Mouse (Mus musculus) lung, embryonic 14.5 days (tissue): ENCODE results near the gene Rad54l2. TPM values are rescaled to one million over a fixed set of nuclear protein-coding genes. Genes with fewer than 3 reads are reported as not detected.

Source experiments
- ATAC-seq: fragments of 200-750 bp; cut with Nextera tagmentation; 2 replicates; pipeline ENCODE4 v1.8.0; 2017; ENCODE audit warnings: mild to moderate bottlenecking, moderate TSS enrichment, moderate library complexity; ENCODE audit not compliant: insufficient read depth
- DNase-seq: peaks from one replicate; pipeline ENCODE4 v3.0.0-alpha.2; 2015
- H3K27ac ChIP-seq: fragments of 300-500 bp; sonication (generic); 2 replicates; pipeline ENCODE4 v1.5.1; 2014; ENCODE audit warnings: low read depth, mild to moderate bottlenecking, moderate library complexity
- H3K27me3 ChIP-seq: fragments of 300-500 bp; sonication (generic); 2 replicates; pipeline ENCODE4 v1.6.1; 2014; ENCODE audit warnings: low read length, control low read depth; ENCODE audit not compliant: insufficient read depth
- H3K36me3 ChIP-seq: fragments of 300-500 bp; sonication (generic); 2 replicates; pipeline ENCODE4 v1.6.1; 2014; ENCODE audit warnings: control low read depth; ENCODE audit not compliant: insufficient read depth
- H3K4me1 ChIP-seq: fragments of 300-500 bp; sonication (generic); 2 replicates; pipeline ENCODE4 v1.6.1; 2014; ENCODE audit warnings: antibody characterized with exemption, control low read depth; ENCODE audit not compliant: insufficient read depth
- H3K4me2 ChIP-seq: fragments of 300-500 bp; sonication (generic); 2 replicates; pipeline ENCODE4 v1.6.1; 2014; ENCODE audit warnings: mild to moderate bottlenecking
- H3K4me3 ChIP-seq: fragments of 300-500 bp; sonication (generic); 2 replicates; pipeline ENCODE4 v1.5.1; 2014; ENCODE audit warnings: low read depth, low read length
- H3K9ac ChIP-seq: fragments of 300-500 bp; sonication (generic); 2 replicates; pipeline ENCODE4 v1.6.1; 2014
- H3K9me3 ChIP-seq: fragments of 300-500 bp; sonication (generic); 2 replicates; pipeline ENCODE4 v1.6.1; 2016; ENCODE audit warnings: low read depth, low read length, control low read depth
- CTCF ChIP-seq: IDR thresholded peaks from 2 replicates; pipeline ENCODE4 v1.5.1; 2016; ENCODE audit warnings: antibody characterized with exemption, low read depth
- WGBS: fragments of 180-500 bp; shearing (Covaris S2); extraction: QIAGEN DNeasy Blood & Tissue Kit; methylation state at CpG from one replicate; pipeline ENCODE4 v1.1.7; 2014; 5-methylcytosine and 5-hydroxymethylcytosine counted together
- polyA plus RNA-seq: library from polyadenylated mRNA; unstranded; fragments of >200 nt; fragmentation: Nextera tagmentation; extraction: Ambion mirVana; gene quantifications from 2 replicates; pipeline ENCODE4 v1.2.1, GENCODE M21; 2014

The Rad54l2 gene
- polyA plus RNA-seq, 1 experiment from 2014 or later, result 5.7 TPM

- Histone ChIP-seq H3K36me3 (peaks cover 11% of the 10 kb centered on the region; the same call in 1 of the 2 replicates), H3K9ac (no peak overlapping the region), H3K9me3 (no peaks in the 10 kb centered on the region), H3K27ac (no peak overlapping the region), H3K4me3 (no peak overlapping the region), H3K4me2 (no peak overlapping the region), H3K27me3 (no peaks in the 10 kb centered on the region), H3K4me1 (no peaks in the 10 kb centered on the region)
- WGBS, result 92% methylated on average over 2 of the region's 2 CpGs
- DNase-seq (no peak), ATAC-seq (no peak)
- TF ChIP-seq CTCF, result no peak
Measured at GRCm38 (mm10) chr9:106725435-106725834, 63.6 kb downstream of the Rad54l2 start.

- Histone ChIP-seq H3K27ac (no peak overlapping the region), H3K4me2 (no peak overlapping the region), H3K4me1 (no peaks in the 10 kb centered on the region), H3K36me3 (peaks cover 17% of the 10 kb centered on the region; the same call in 1 of the 2 replicates), H3K27me3 (no peaks in the 10 kb centered on the region), H3K4me3 (no peak overlapping the region), H3K9ac (no peak overlapping the region), H3K9me3 (no peaks in the 10 kb centered on the region)
- no peak for TF ChIP-seq CTCF
- 89% methylated on average over 1 of the region's 1 CpGs for WGBS
- ATAC-seq, result no peak
- DNase-seq, result no peak
Measured at GRCm38 (mm10) chr9:106724864-106725263, 64.1 kb downstream of the Rad54l2 start.

GRCm38 (mm10) chr9:106716729-106717128 lies 72.3 kb downstream of the Rad54l2 start:
- Histone ChIP-seq H3K4me1 (no peaks in the 10 kb centered on the region), H3K27ac (no peak overlapping the region), H3K36me3 (peaks cover 67% of the 10 kb centered on the region), H3K4me3 (no peak overlapping the region), H3K27me3 (no peaks in the 10 kb centered on the region), H3K9ac (no peak overlapping the region), H3K9me3 (no peaks in the 10 kb centered on the region), H3K4me2 (no peak overlapping the region)
- 90% methylated on average over 4 of the region's 4 CpGs for WGBS
- DNase-seq (no peak), ATAC-seq (no peak)
- no peak for TF ChIP-seq CTCF

- ATAC-seq, result no peak
- 91% methylated on average over 2 of the region's 2 CpGs for WGBS
Measured at GRCm38 (mm10) chr9:106716232-106716631, 72.8 kb downstream of the Rad54l2 start.

DNA sequence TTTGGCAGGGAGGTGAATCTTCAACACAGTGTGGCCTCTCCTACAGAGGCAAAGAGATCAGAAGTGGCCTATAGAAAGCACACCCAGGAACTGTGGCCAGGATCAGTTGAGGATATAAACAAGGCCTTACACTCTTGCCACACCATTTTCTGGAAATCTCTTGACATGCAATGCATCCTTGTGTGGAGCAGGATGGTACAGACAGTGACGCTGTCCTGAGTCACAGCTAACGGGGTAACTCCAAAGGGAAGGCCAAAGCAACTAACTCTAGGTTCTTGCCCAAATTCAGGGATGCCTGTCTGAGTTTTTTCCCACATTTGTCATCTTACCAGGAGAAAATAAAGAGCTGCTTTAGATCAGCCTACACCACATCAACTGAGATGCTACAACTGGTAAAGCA lies 76.5 kb downstream of the Rad54l2 start:
- ATAC-seq, result no peak
- Histone ChIP-seq H3K27me3 (no peaks in the 10 kb centered on the region), H3K4me3 (no peak overlapping the region), H3K9ac (no peak overlapping the region), H3K27ac (no peak overlapping the region), H3K4me2 (no peak overlapping the region), H3K9me3 (no peaks in the 10 kb centered on the region), H3K4me1 (no peaks in the 10 kb centered on the region), H3K36me3 (peaks cover 70% of the 10 kb centered on the region)
- TF ChIP-seq CTCF, result no peak
- DNase-seq, result no peak
- 84% methylated on average over 2 of the region's 2 CpGs for WGBS

More at GRCm38 (mm10) chr9:106716232-106716631, 72.8 kb downstream of the Rad54l2 start:
- TF ChIP-seq CTCF, result no peak
- Histone ChIP-seq H3K9ac (no peak overlapping the region), H3K27ac (no peak overlapping the region), H3K4me2 (no peak overlapping the region), H3K9me3 (no peaks in the 10 kb centered on the region), H3K36me3 (peaks cover 70% of the 10 kb centered on the region), H3K27me3 (no peaks in the 10 kb centered on the region), H3K4me3 (no peak overlapping the region), H3K4me1 (no peaks in the 10 kb centered on the region)
- DNase-seq, result no peak

GRCm38 (mm10) chr9:106692973-106693481 lies 96.0 kb downstream of the Rad54l2 start:
- Histone ChIP-seq H3K9ac (no peak overlapping the region), H3K27me3 (no peaks in the 10 kb centered on the region), H3K9me3 (no peaks in the 10 kb centered on the region), H3K36me3 (peaks cover 61% of the 10 kb centered on the region), H3K27ac (no peak overlapping the region), H3K4me1 (no peaks in the 10 kb centered on the region), H3K4me2 (no peak overlapping the region), H3K4me3 (no peak overlapping the region)
- ATAC-seq (no peak; the same call in 1 of the 2 replicates), DNase-seq (peak; percentile 6)
- WGBS, result 90% methylated on average over 11 of the region's 11 CpGs
- TF ChIP-seq CTCF, result no peak

GRCm38 (mm10) chr9:106688834-106689233 lies 100.2 kb downstream of the Rad54l2 start:
- no peaks in the 10 kb centered on the region for H3K27me3 ChIP-seq
- TF ChIP-seq CTCF, result no peak
- H3K27ac ChIP-seq, result no peak overlapping the region
- ATAC-seq (no peak), DNase-seq (no peak)
- H3K4me2 ChIP-seq, result no peak overlapping the region
- peaks cover 23% of the 10 kb centered on the region; the same call in 1 of the 2 replicates for H3K36me3 ChIP-seq
- H3K4me3 ChIP-seq, result no peak overlapping the region
- H3K4me1 ChIP-seq, result no peaks in the 10 kb centered on the region; the same call in 1 of the 2 replicates
- H3K9me3 ChIP-seq, result no peaks in the 10 kb centered on the region
- WGBS, result 82% methylated on average over 8 of the region's 8 CpGs
- no peak overlapping the region for H3K9ac ChIP-seq
